Mouse (Mus musculus): ENCODE measurements around the gene Gm8947. TPM values are rescaled to one million over a fixed set of nuclear protein-coding genes. Genes with fewer than 3 reads are reported as not detected.
"Not testable (repeated sequence)": the region's sequence is repeated elsewhere in the genome, so short reads cannot be mapped to it uniquely, and the experiment has no call there.

The Gm8947 gene
- polyA plus RNA-seq (2012; ENCODE audit: insufficient read depth, insufficient read length, low replicate concordance, missing spikeins): not detected in 2 replicates

- WGBS: 100% methylated on average over 2 of the region's 7 CpGs
- not testable (repeated sequence) for H3K27ac ChIP-seq (ENCODE audit: insufficient read depth, low read depth, low read length); H3K4me1 ChIP-seq (ENCODE audit: control insufficient read depth, insufficient read depth, low read length); H3K4me3 ChIP-seq (ENCODE audit: insufficient read depth, low read depth, low read length)
These were observed at the start of gene Gm8947 for GRCm38 (mm10) chr1:151192075-151192474. Gene Gm8947 (plus strand): TSS chr1:151192376.

GRCm38 (mm10) chr1:151144471-151145146 is 47.6 kb upstream of the Gm8947 start:
- 84% methylated on average over 6 of the region's 6 CpGs for WGBS
- TF ChIP-seq POLR2A (IDR thresholded peaks at IDR 0.05; ENCODE audit: insufficient read depth, low read depth, low read length): no peak
- TF ChIP-seq CTCF (IDR thresholded peaks at IDR 0.05; ENCODE audit: insufficient read depth, low read depth, low read length): no peak
- Histone ChIP-seq H3K4me1 (ENCODE audit: control insufficient read depth, insufficient read depth, low read length) (no peaks in the 10 kb centered on the region), H3K27ac (ENCODE audit: insufficient read depth, low read depth, low read length) (no peak overlapping the region), H3K4me3 (ENCODE audit: insufficient read depth, low read depth, low read length) (no peak overlapping the region)

GRCm38 (mm10) chr1:151147801-151148200 is 44.4 kb upstream of the Gm8947 start:
- Histone ChIP-seq H3K4me1 (ENCODE audit: control insufficient read depth, insufficient read depth, low read length) (no peaks in the 10 kb centered on the region), H3K27ac (ENCODE audit: insufficient read depth, low read depth, low read length) (no peak overlapping the region), H3K4me3 (ENCODE audit: insufficient read depth, low read depth, low read length) (no peak overlapping the region)
- TF ChIP-seq POLR2A (IDR thresholded peaks at IDR 0.05; ENCODE audit: insufficient read depth, low read depth, low read length): no peak
- no peak for TF ChIP-seq CTCF (IDR thresholded peaks at IDR 0.05; ENCODE audit: insufficient read depth, low read depth, low read length)

GRCm38 (mm10) chr1:151150211-151150610 is 42.0 kb upstream of the Gm8947 start:
- no peak overlapping the region for H3K4me3 ChIP-seq (ENCODE audit: insufficient read depth, low read depth, low read length)
- WGBS: 96% methylated on average over 7 of the region's 7 CpGs
- no peak for TF ChIP-seq CTCF (IDR thresholded peaks at IDR 0.05; ENCODE audit: insufficient read depth, low read depth, low read length)
- TF ChIP-seq POLR2A (IDR thresholded peaks at IDR 0.05; ENCODE audit: insufficient read depth, low read depth, low read length): no peak
- no peaks in the 10 kb centered on the region for H3K4me1 ChIP-seq (ENCODE audit: control insufficient read depth, insufficient read depth, low read length)
- no peak overlapping the region for H3K27ac ChIP-seq (ENCODE audit: insufficient read depth, low read depth, low read length)

GRCm38 (mm10) chr1:151151089-151151488 is 41.1 kb upstream of the Gm8947 start:
- TF ChIP-seq CTCF (IDR thresholded peaks at IDR 0.05; ENCODE audit: insufficient read depth, low read depth, low read length): no peak
- Histone ChIP-seq H3K27ac (ENCODE audit: insufficient read depth, low read depth, low read length) (no peak overlapping the region), H3K4me3 (ENCODE audit: insufficient read depth, low read depth, low read length) (no peak overlapping the region), H3K4me1 (ENCODE audit: control insufficient read depth, insufficient read depth, low read length) (no peaks in the 10 kb centered on the region)
- WGBS: 85% methylated on average over 2 of the region's 2 CpGs

GRCm38 (mm10) chr1:151153056-151153652 is 39.0 kb upstream of the Gm8947 start:
- TF ChIP-seq POLR2A (IDR thresholded peaks at IDR 0.05; ENCODE audit: insufficient read depth, low read depth, low read length) (no peak), CTCF (IDR thresholded peaks at IDR 0.05; ENCODE audit: insufficient read depth, low read depth, low read length) (no peak)
- no peaks in the 10 kb centered on the region for H3K4me1 ChIP-seq (ENCODE audit: control insufficient read depth, insufficient read depth, low read length)
- H3K27ac ChIP-seq (ENCODE audit: insufficient read depth, low read depth, low read length): no peak overlapping the region
- WGBS: 74% methylated on average over 6 of the region's 6 CpGs
- H3K4me3 ChIP-seq (ENCODE audit: insufficient read depth, low read depth, low read length): no peak overlapping the region

- H3K4me1 ChIP-seq (ENCODE audit: control insufficient read depth, insufficient read depth, low read length); H3K27ac ChIP-seq (ENCODE audit: insufficient read depth, low read depth, low read length); H3K4me3 ChIP-seq (ENCODE audit: insufficient read depth, low read depth, low read length): not testable (repeated sequence)
- 90% methylated on average over 9 of the region's 9 CpGs for WGBS
These were observed 38.0 kb upstream of the Gm8947 start for GRCm38 (mm10) chr1:151154131-151154530.

GRCm38 (mm10) chr1:151156129-151156528 is 36.0 kb upstream of the Gm8947 start:
- 97% methylated on average over 3 of the region's 3 CpGs for WGBS

GRCm38 (mm10) chr1:151156777-151157632 is 35.2 kb upstream of the Gm8947 start:
- Histone ChIP-seq H3K27ac (ENCODE audit: insufficient read depth, low read depth, low read length) (no peak overlapping the region), H3K4me3 (ENCODE audit: insufficient read depth, low read depth, low read length) (no peak overlapping the region), H3K4me1 (ENCODE audit: control insufficient read depth, insufficient read depth, low read length) (no peaks in the 10 kb centered on the region)
- 85% methylated on average over 7 of the region's 7 CpGs for WGBS
- no peak for TF ChIP-seq CTCF (IDR thresholded peaks at IDR 0.05; ENCODE audit: insufficient read depth, low read depth, low read length)
- no peak for TF ChIP-seq POLR2A (IDR thresholded peaks at IDR 0.05; ENCODE audit: insufficient read depth, low read depth, low read length)

More at GRCm38 (mm10) chr1:151156129-151156528, 36.0 kb upstream of the Gm8947 start:
- Histone ChIP-seq H3K27ac (ENCODE audit: insufficient read depth, low read depth, low read length) (no peak overlapping the region), H3K4me3 (ENCODE audit: insufficient read depth, low read depth, low read length) (no peak overlapping the region), H3K4me1 (ENCODE audit: control insufficient read depth, insufficient read depth, low read length) (no peaks in the 10 kb centered on the region)
- no peak for TF ChIP-seq CTCF (IDR thresholded peaks at IDR 0.05; ENCODE audit: insufficient read depth, low read depth, low read length)
- no peak for TF ChIP-seq POLR2A (IDR thresholded peaks at IDR 0.05; ENCODE audit: insufficient read depth, low read depth, low read length)

Data from olfactory bulb, adult 2 months (tissue).